Mouse (Mus musculus) midbrain, embryonic 11.5 days (tissue): Measurements from ENCODE around the gene Nubp1. TPM values are rescaled to one million over a fixed set of nuclear protein-coding genes. Genes with fewer than 3 reads are reported as not detected.

Experiments
- ATAC-seq: fragments of 200-750 bp; cut with Nextera tagmentation; 2 replicates; pipeline ENCODE4 v1.8.0; 2017; ENCODE audit warnings: moderate TSS enrichment, moderate library complexity; ENCODE audit not compliant: low FRiP score
- DNase-seq: peaks from one replicate; pipeline ENCODE4 v3.0.0; 2015; ENCODE audit warnings: low spot score; ENCODE audit errors: missing footprints
- H3K27ac ChIP-seq: fragments of 300-500 bp; sonication (generic); 2 replicates; pipeline ENCODE4 v1.5.1; 2014; ENCODE audit warnings: low read depth, low read length
- H3K27me3 ChIP-seq: fragments of 300-500 bp; sonication (generic); 2 replicates; pipeline ENCODE4 v1.6.1; 2014; ENCODE audit warnings: mild to moderate bottlenecking, low read length, moderate library complexity, mixed read lengths; ENCODE audit not compliant: control insufficient read depth, insufficient read depth
- H3K36me3 ChIP-seq: fragments of 300-500 bp; sonication (generic); 2 replicates; pipeline ENCODE4 v1.6.1; 2014; ENCODE audit warnings: mild to moderate bottlenecking, low read length, moderate library complexity, mixed read lengths; ENCODE audit not compliant: control insufficient read depth, insufficient read depth
- H3K4me1 ChIP-seq: fragments of 300-500 bp; sonication (generic); 2 replicates; pipeline ENCODE4 v1.6.1; 2014; ENCODE audit warnings: low read length; ENCODE audit not compliant: control insufficient read depth, insufficient read depth
- H3K4me2 ChIP-seq: fragments of 300-500 bp; sonication (generic); 2 replicates; pipeline ENCODE4 v1.6.1; 2014; ENCODE audit warnings: mild to moderate bottlenecking, moderate library complexity
- H3K4me3 ChIP-seq: fragments of 300-500 bp; sonication (generic); 2 replicates; pipeline ENCODE4 v1.5.1; 2014; ENCODE audit warnings: low read depth, low read length
- H3K9ac ChIP-seq: fragments of 300-500 bp; sonication (generic); 2 replicates; pipeline ENCODE4 v1.6.1; 2014; ENCODE audit warnings: low read length
- H3K9me3 ChIP-seq: fragments of 300-500 bp; sonication (generic); 2 replicates; pipeline ENCODE4 v1.6.1; 2016; ENCODE audit warnings: low read length; ENCODE audit not compliant: control insufficient read depth
- WGBS: fragments of 180-500 bp; shearing (Covaris S2); extraction: QIAGEN DNeasy Blood & Tissue Kit; methylation state at CpG from one replicate; pipeline ENCODE4 v1.1.7; 2014; 5-methylcytosine and 5-hydroxymethylcytosine counted together
- polyA plus RNA-seq: library from polyadenylated mRNA; unstranded; fragments of >200 nt; fragmentation: Nextera tagmentation; extraction: Ambion mirVana; gene quantifications from 2 replicates; pipeline ENCODE4 v1.2.1, GENCODE M21; 2014

Gene Nubp1
- polyA plus RNA-seq, 1 experiment from 2014 or later = 71.8 TPM

DNA sequence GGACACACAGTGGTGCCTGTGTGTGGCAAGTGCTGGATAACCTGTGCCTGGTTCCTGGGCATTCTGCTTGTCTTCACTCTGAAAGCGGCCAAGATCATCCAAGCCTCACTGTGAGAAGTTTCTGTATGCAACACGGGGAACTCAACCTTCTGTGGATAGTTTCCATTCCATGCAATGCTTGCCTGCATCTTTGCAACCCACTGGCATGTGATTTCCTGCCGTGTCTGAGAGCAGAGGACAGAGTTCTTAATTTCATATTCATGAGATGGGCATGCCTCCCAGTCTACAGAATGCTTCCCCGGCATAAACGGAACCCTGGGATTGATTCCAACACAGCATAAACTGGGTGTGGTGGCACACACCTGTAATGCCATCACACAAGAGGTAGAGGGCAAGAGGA lies 26.3 kb downstream of the Nubp1 start:
- DNase-seq (no peak), ATAC-seq (no peak)
- Histone ChIP-seq H3K27me3 (no peaks in the 10 kb centered on the region), H3K4me1 (no peaks in the 10 kb centered on the region), H3K9ac (no peak overlapping the region), H3K4me3 (no peak overlapping the region), H3K36me3 (no peaks in the 10 kb centered on the region), H3K27ac (no peak overlapping the region), H3K9me3 (no peaks in the 10 kb centered on the region), H3K4me2 (no peak overlapping the region)
- WGBS = 90% methylated on average over 5 of the region's 5 CpGs

DNA sequence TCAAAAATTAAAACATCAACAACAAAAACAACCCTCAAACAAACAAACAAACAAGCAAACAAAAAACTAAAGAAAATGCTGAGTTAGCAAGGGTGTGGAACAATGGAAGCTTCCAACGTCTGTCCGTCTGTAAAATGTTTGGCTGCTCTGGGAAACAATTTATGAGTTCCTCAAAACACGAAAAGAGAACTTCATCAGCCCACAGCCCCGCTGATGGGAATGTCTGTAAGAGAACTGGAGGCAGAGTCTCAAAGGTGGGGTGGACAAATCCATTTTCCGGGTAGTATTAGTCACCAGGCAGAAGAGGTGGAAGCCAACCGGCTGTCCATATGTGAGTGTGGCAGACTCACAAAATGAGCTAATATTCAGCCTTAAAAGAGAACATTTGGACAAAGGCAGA lies 29.6 kb downstream of the Nubp1 start:
- Histone ChIP-seq H3K4me3 (no peak overlapping the region), H3K27ac (no peak overlapping the region), H3K4me2 (no peak overlapping the region), H3K9me3 (no peaks in the 10 kb centered on the region), H3K9ac (no peak overlapping the region), H3K27me3 (no peaks in the 10 kb centered on the region), H3K4me1 (peaks cover 5% of the 10 kb centered on the region), H3K36me3 (no peaks in the 10 kb centered on the region)
- 91% methylated on average over 6 of the region's 6 CpGs for WGBS
- DNase-seq = no peak
- no peak for ATAC-seq

DNA sequence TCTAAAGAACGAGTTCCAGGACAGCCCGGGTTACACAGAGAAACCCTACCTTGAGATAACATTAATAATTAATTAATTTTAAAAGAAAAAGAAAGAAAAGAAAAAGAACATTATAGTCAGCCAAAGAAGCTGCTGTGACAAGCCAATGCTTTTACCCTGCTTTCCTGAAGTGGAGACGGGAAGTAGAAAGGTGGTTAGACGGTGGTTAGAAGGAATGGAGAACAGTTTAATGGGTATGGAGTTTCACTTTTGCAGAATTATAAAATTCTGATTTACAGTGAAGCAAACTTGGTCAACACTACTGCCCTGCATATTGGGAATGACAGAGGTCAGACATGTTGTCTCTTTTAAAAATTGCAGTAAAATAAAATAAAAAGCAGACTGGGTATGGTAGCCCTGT lies 30.0 kb downstream of the Nubp1 start:
- no peak for DNase-seq
- Histone ChIP-seq H3K27ac (no peak overlapping the region), H3K9me3 (no peaks in the 10 kb centered on the region), H3K4me1 (peaks cover 10% of the 10 kb centered on the region), H3K9ac (no peak overlapping the region), H3K36me3 (no peaks in the 10 kb centered on the region), H3K4me2 (no peak overlapping the region), H3K4me3 (no peak overlapping the region), H3K27me3 (no peaks in the 10 kb centered on the region)
- 96% methylated on average over 4 of the region's 4 CpGs for WGBS
- no peak for ATAC-seq

DNA sequence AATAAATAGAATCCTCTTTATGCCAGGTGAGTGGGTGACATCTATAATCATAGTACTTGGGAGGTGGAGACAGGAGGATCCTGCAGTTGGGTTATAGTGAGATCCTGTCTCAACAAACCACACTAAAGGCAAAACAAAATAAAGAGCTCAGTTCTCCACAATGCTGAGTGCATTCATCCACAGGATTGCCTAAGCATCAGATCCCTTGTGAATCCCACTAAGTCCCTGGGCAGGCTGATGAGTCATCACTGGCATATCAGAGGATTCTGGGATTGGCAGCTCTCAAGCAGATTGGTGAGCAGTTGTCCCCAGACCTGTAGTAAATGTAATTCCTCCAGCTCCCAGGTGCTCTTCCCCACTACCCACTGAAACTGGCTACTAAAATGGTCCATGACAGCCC lies 32.0 kb downstream of the Nubp1 start:
- Histone ChIP-seq H3K36me3 (no peaks in the 10 kb centered on the region), H3K27me3 (no peaks in the 10 kb centered on the region), H3K4me2 (no peak overlapping the region), H3K27ac (no peak overlapping the region), H3K4me1 (peaks cover 18% of the 10 kb centered on the region), H3K4me3 (no peak overlapping the region), H3K9ac (no peak overlapping the region), H3K9me3 (no peaks in the 10 kb centered on the region)
- ATAC-seq (no peak), DNase-seq (no peak)

DNA sequence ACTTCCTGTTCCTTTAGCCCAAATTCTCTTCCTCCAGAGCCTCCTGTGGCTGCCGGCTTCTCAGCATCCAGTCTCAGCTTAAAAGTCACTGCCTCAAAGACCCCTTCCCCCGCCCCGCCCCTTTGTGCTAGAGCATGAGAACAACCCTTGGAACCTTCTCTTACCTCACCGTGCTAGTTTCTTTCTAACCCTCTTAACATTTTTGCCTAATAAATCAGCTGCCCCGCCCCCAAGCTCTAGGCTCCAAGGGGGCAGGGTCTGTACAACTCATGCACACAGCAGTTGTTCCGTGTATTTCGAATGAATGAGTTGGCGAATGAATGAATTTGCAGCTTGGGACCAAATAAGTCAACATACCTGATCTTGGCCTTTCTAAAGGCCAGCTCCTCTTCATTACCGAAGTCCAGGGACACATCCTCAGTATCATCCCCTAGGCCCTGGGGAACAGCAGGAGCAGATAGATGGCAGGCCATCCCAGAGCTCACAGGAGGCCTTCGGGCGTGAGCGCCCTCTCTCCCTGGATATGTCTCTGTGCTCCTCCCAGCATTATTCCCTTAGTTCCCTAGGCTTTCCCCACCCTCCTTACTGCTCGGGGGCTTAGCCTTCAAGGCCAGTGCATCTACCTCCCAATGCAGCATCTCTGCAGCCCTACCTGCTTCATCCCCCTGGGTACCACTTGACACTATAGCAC lies 35.0 kb downstream of the Nubp1 start:
- Histone ChIP-seq H3K27ac (peak overlapping the region; percentile 72), H3K4me3 (peak overlapping the region; percentile 49), H3K9ac (peak overlapping the region; percentile 82), H3K4me1 (peaks cover 18% of the 10 kb centered on the region), H3K4me2 (peak overlapping the region; percentile 78), H3K27me3 (no peaks in the 10 kb centered on the region), H3K36me3 (no peaks in the 10 kb centered on the region), H3K9me3 (no peaks in the 10 kb centered on the region)
- 16% methylated on average over 13 of the region's 13 CpGs for WGBS
- ATAC-seq (peak; percentile 82), DNase-seq (peak; percentile 87)

DNA sequence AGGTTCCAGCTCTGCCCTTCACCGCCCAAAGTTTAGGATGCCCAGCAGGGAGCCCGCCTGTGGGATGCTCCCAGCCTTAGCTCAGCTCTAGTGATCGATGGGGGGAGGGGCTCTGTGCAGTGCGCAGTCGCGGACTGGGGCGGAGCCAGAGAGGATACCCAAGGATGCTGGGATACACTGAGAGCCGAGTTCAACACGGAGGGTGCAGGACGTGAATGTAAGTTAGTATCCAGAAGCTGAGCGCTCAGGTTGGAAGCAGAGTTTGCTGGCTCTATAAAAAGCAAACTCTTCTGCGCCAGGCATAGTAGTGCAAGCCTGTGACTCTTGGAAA lies 35.5 kb downstream of the Nubp1 start, which contains the start of gene Tvp23a:
Gene Tvp23a, minus strand, starts transcription at position 99 of the 331 bp plus-strand sequence.
- Histone ChIP-seq H3K4me3 (peak within 1 kb of the TSS; percentile 49), H3K9me3 (no peaks in the 10 kb centered on the region), H3K27me3 (no peaks in the 10 kb centered on the region), H3K4me1 (peaks cover 18% of the 10 kb centered on the region), H3K4me2 (peak within 1 kb of the TSS; percentile 78), H3K27ac (peak within 1 kb of the TSS; percentile 72), H3K9ac (peak within 1 kb of the TSS; percentile 82), H3K36me3 (no peaks in the 10 kb centered on the region)
- ATAC-seq (peak; percentile 99), DNase-seq (peak; percentile 98)
- WGBS = under 1% methylated on average over 12 of the region's 12 CpGs

DNA sequence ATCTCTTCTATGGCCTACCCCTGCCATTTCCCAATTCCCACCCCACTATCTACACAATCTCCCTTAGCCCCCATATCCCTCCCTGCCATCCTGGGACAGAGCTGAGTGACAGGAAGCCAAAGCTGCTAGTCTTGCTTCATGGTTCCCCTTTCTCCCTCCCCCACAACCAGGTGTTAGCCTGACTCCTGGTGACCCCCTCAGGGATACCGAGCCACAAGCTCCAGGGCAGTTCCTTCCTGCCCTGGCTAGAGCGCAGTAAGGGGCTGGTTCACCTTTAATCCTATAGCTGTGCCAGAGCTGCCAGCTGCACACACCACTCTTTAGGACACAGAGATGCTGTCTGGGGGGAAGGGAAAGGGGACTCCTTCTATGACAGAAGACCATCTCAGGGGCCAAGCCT lies 36.0 kb downstream of the Nubp1 start:
- H3K9ac ChIP-seq = peak overlapping the region; percentile 82
- peak overlapping the region; percentile 49 for H3K4me3 ChIP-seq
- DNase-seq (no peak), ATAC-seq (peak; percentile 45)
- H3K4me1 ChIP-seq = peaks cover 18% of the 10 kb centered on the region
- peak overlapping the region; percentile 78 for H3K4me2 ChIP-seq
- H3K27ac ChIP-seq = no peak overlapping the region
- H3K36me3 ChIP-seq = no peaks in the 10 kb centered on the region
- no peaks in the 10 kb centered on the region for H3K27me3 ChIP-seq
- WGBS = 63% methylated on average over 2 of the region's 2 CpGs
- H3K9me3 ChIP-seq = no peaks in the 10 kb centered on the region

DNA sequence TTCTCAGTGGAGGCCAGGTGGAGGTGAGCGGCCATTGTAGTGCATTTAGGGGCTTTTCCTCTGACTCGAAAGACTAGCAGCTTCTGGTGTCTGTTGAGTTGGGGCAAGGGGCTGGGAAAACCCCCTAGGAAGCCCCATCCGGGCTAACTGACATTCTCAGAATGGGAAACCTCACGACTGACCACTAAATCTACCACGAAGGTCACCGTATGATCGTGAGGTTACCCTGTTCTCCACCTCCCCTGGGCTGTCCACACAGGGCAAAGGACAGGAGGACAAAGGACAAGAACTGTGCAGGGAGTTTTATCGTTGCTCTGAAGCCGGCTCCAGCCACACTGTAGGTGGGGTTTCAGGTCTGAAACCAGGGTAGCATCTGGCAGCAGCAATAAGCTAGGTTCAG lies 37.2 kb downstream of the Nubp1 start:
- WGBS = 83% methylated on average over 9 of the region's 9 CpGs
- H3K4me1 ChIP-seq = peaks cover 18% of the 10 kb centered on the region
- no peak for DNase-seq

DNA sequence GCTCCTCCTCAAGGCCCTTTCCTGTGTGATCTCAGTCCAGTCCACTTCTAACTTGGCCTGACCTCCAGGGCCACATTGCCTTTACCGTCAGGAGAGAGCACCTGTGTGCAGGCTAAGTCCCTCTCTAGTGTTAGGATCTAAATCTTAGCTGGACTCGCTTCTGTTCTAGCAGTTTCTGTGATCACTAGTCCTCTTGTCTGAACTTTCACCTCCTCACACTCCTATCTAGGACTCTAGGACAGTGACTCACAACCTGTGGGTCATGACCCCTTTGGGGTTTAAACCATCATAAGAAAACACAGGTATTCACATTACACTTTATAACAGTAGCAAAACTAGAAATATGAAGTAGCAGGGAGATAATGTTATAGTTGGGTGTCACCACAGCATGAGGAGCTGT lies 40.2 kb downstream of the Nubp1 start:
- H3K9me3 ChIP-seq = no peaks in the 10 kb centered on the region
- no peak for DNase-seq
- H3K4me3 ChIP-seq = no peak overlapping the region
- H3K27me3 ChIP-seq = no peaks in the 10 kb centered on the region
- H3K4me2 ChIP-seq = no peak overlapping the region
- no peaks in the 10 kb centered on the region for H3K36me3 ChIP-seq
- no peak for ATAC-seq
- 86% methylated on average over 2 of the region's 2 CpGs for WGBS
- no peak overlapping the region for H3K9ac ChIP-seq
- peaks cover 7% of the 10 kb centered on the region for H3K4me1 ChIP-seq
- no peak overlapping the region for H3K27ac ChIP-seq

More for the DNA sequence above, 37.2 kb downstream of the Nubp1 start:
- ATAC-seq = no peak
- H3K9ac ChIP-seq = no peak overlapping the region
- no peaks in the 10 kb centered on the region for H3K9me3 ChIP-seq
- H3K4me3 ChIP-seq = no peak overlapping the region
- H3K4me2 ChIP-seq = no peak overlapping the region
- no peaks in the 10 kb centered on the region for H3K36me3 ChIP-seq
- H3K27ac ChIP-seq = no peak overlapping the region
- H3K27me3 ChIP-seq = no peaks in the 10 kb centered on the region
